Mouse (Mus musculus) A20 (cell line): ENCODE results near the gene Sash1.

Source experiments
- DNase-seq: peaks from one replicate; pipeline ENCODE4 v3.0.0-alpha.2; 2011; ENCODE audit warnings: low read depth, low spot score

Gene Sash1

GRCm38 (mm10) chr10:8885630-8886527 is at the start of gene Sash1:
Gene Sash1, minus strand, starts transcription at chr10:8886070.
- DNase-seq, result no peak

- DNase-seq, result no peak
Observed at GRCm38 (mm10) chr10:8935601-8936000, 49.7 kb upstream of the Sash1 start.

GRCm38 (mm10) chr10:8933451-8934372 is 47.8 kb upstream of the Sash1 start:
- no peak for DNase-seq

GRCm38 (mm10) chr10:8931548-8932240 is 45.8 kb upstream of the Sash1 start:
- no peak for DNase-seq

- no peak for DNase-seq
Observed at GRCm38 (mm10) chr10:8930672-8931071, 44.8 kb upstream of the Sash1 start.

- no peak for DNase-seq
Observed at GRCm38 (mm10) chr10:8928775-8929647, 43.1 kb upstream of the Sash1 start.

GRCm38 (mm10) chr10:8928261-8928660 is 42.4 kb upstream of the Sash1 start:
- DNase-seq, result no peak

- no peak for DNase-seq
Observed at GRCm38 (mm10) chr10:8926906-8927305, 41.0 kb upstream of the Sash1 start.

- DNase-seq, result no peak
Observed at GRCm38 (mm10) chr10:8926295-8926694, 40.4 kb upstream of the Sash1 start.

- no peak for DNase-seq
Observed at GRCm38 (mm10) chr10:8925299-8925698, 39.4 kb upstream of the Sash1 start.

- DNase-seq, result no peak
Observed at GRCm38 (mm10) chr10:8921098-8921693, 35.3 kb upstream of the Sash1 start.

- DNase-seq, result no peak
Observed at GRCm38 (mm10) chr10:8917798-8918197, 31.9 kb upstream of the Sash1 start.

GRCm38 (mm10) chr10:8917350-8917749 is 31.5 kb upstream of the Sash1 start:
- no peak for DNase-seq

GRCm38 (mm10) chr10:8915755-8916154 is 29.9 kb upstream of the Sash1 start:
- DNase-seq, result no peak

GRCm38 (mm10) chr10:8913904-8914303 is 28.0 kb upstream of the Sash1 start:
- no peak for DNase-seq

GRCm38 (mm10) chr10:8912706-8913275 is 26.9 kb upstream of the Sash1 start:
- DNase-seq, result no peak

- no peak for DNase-seq
Observed at GRCm38 (mm10) chr10:8912213-8912612, 26.3 kb upstream of the Sash1 start.

- no peak for DNase-seq
Observed at GRCm38 (mm10) chr10:8910237-8910990, 24.5 kb upstream of the Sash1 start.

- DNase-seq, result no peak
Observed at GRCm38 (mm10) chr10:8903086-8903485, 17.2 kb upstream of the Sash1 start.
